Mouse (Mus musculus): ENCODE data around the gene Mpdz.

GRCm38 (mm10) chr4:81433961-81434360, 8.7 kb downstream of the Mpdz start:
- no peak for TF ChIP-seq CTCF (IDR thresholded peaks at IDR 0.05; ENCODE audit: low read depth, low read length)
- TF ChIP-seq GATA1 (IDR thresholded peaks at IDR 0.05; ENCODE audit: borderline replicate concordance, low read length), result no peak

Measured in G1E (cell line).